12 mouse cellular contexts compared by ENCODE assay signal in the genomic region with DNA sequence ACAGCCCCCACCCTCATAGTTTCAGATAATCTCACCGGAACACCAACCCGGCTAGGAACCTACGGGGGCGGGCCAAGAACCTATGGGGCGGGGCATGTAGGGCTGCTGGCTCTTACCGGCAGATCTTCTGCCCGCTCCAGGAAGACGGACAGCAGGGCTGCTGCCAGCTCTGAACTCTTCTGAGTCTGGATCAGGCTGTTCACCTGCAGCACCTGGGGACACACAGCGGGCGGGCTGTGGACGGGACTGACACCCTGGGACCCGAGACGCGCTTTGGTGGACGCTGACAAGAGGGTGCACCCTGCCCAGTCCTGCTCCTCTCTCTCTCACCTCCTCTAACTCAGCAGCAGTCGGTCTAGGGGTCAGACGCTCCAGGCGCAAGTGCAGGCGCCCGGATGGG. TPM values are rescaled to one million over a fixed set of nuclear protein-coding genes. Genes with fewer than 3 reads are reported as not detected.
DNase-seq lines count a peak whose midpoint lies in the region; ATAC-seq and TF ChIP-seq lines count a peak whose summit lies in the region.
"Had no signal": no experiment of that assay in that cellular context is flagged by ENCODE, and none has a peak within 500 bp of the region (broad histone marks: within the 10 kb centered on the region; RNA-seq: fewer than 3 reads in every experiment).

No protein-coding gene starts in this region.

- no peaks in the 10 kb centered on the region for H3K9me3 ChIP-seq in hindbrain, embryonic 12.5 days (replicated peaks)
- H3K9me3 ChIP-seq in hindbrain, embryonic 13.5 days: no peaks in the 10 kb centered on the region
- no peaks in the 10 kb centered on the region for H3K9me3 ChIP-seq in E14TG2a.4 (ENCODE audit: low read length)
- H3K9me3 ChIP-seq in limb, embryonic 13.5 days: no peaks in the 10 kb centered on the region
- H3K9me3 ChIP-seq: neural tube, embryonic 13.5 days had no signal

- H3K4me3 ChIP-seq in hindbrain, embryonic 12.5 days: no peak overlapping the region
- H3K4me3 ChIP-seq in hindbrain, embryonic 13.5 days: no peak overlapping the region
- H3K4me3 ChIP-seq in E14TG2a.4 (replicated peaks; ENCODE audit: low read length): peak overlapping the region; percentile 65
- H3K4me3 ChIP-seq in limb, embryonic 13.5 days: peak overlapping the region; percentile 16
- no peak overlapping the region for H3K4me3 ChIP-seq in left cerebral cortex, adult 2 months
- H3K4me3 ChIP-seq: neural tube, embryonic 13.5 days had no signal

- no peak overlapping the region for H3K9ac ChIP-seq in hindbrain, embryonic 12.5 days
- no peak overlapping the region for H3K9ac ChIP-seq in hindbrain, embryonic 13.5 days
- H3K9ac ChIP-seq in limb, embryonic 13.5 days: peak overlapping the region; percentile 50; the same call in 1 of the 2 replicates
- H3K9ac ChIP-seq: neural tube, embryonic 13.5 days had no signal

- peak; percentile 51 for DNase-seq in R1 (ENCODE audit: low read depth, low spot score)
- DNase-seq in left cerebral cortex, adult 2 months (ENCODE audit: extremely low spot score in 1 of 2, low spot score in 2 of 2): no peak
- DNase-seq in left cerebral cortex, adult 8-10 months (ENCODE audit: low spot score in 2 of 2): no peak
- DNase-seq: adrenal gland, adult 8-10 months; gastrocnemius, postnatal 36 days; kidney, postnatal 10 days; lung, postnatal 4 days had no signal

- 18% methylated on average over 20 of the region's 20 CpGs for WGBS in hindbrain, embryonic 12.5 days
- 22% methylated on average over 20 of the region's 20 CpGs for WGBS in hindbrain, embryonic 13.5 days
- 14% methylated on average over 20 of the region's 20 CpGs for WGBS in limb, embryonic 13.5 days

- peak overlapping the region; percentile 25 for H3K4me2 ChIP-seq in hindbrain, embryonic 12.5 days (replicated peaks)
- H3K4me2 ChIP-seq in hindbrain, embryonic 13.5 days: no peak overlapping the region
- peak overlapping the region; percentile 42 for H3K4me2 ChIP-seq in limb, embryonic 13.5 days (replicated peaks)
- H3K4me2 ChIP-seq: neural tube, embryonic 13.5 days had no signal

- no peak overlapping the region for H3K27ac ChIP-seq in hindbrain, embryonic 12.5 days
- H3K27ac ChIP-seq in hindbrain, embryonic 13.5 days: no peak overlapping the region
- H3K27ac ChIP-seq in limb, embryonic 13.5 days: no peak overlapping the region
- H3K27ac ChIP-seq in left cerebral cortex, adult 2 months: no peak overlapping the region
- H3K27ac ChIP-seq: neural tube, embryonic 13.5 days had no signal

- H3K27me3 ChIP-seq in hindbrain, embryonic 12.5 days: peaks cover 40% of the 10 kb centered on the region
- peaks cover 40% of the 10 kb centered on the region for H3K27me3 ChIP-seq in hindbrain, embryonic 13.5 days
- H3K27me3 ChIP-seq in E14TG2a.4 (ENCODE audit: insufficient read depth, low read length): no peaks in the 10 kb centered on the region
- H3K27me3 ChIP-seq in limb, embryonic 13.5 days: peaks cover 45% of the 10 kb centered on the region

- no peak for ATAC-seq in hindbrain, embryonic 12.5 days (ENCODE audit: low FRiP score)
- no peak for ATAC-seq in hindbrain, embryonic 13.5 days (ENCODE audit: low FRiP score)
- no peak for ATAC-seq in limb, embryonic 13.5 days (ENCODE audit: low FRiP score, low read depth)

- intact Hi-C loops in left cerebral cortex, adult 2 months (cut with DNase I): no loop called here

- H3K36me3 ChIP-seq in hindbrain, embryonic 12.5 days: peaks cover 40% of the 10 kb centered on the region
- H3K36me3 ChIP-seq in hindbrain, embryonic 13.5 days: peaks cover 57% of the 10 kb centered on the region
- peaks cover 98% of the 10 kb centered on the region for H3K36me3 ChIP-seq in E14TG2a.4 (ENCODE audit: insufficient read depth, low read length)
- H3K36me3 ChIP-seq in limb, embryonic 13.5 days: peaks cover 76% of the 10 kb centered on the region

- no peaks in the 10 kb centered on the region for H3K4me1 ChIP-seq in hindbrain, embryonic 12.5 days
- no peaks in the 10 kb centered on the region for H3K4me1 ChIP-seq in hindbrain, embryonic 13.5 days (replicated peaks)
- H3K4me1 ChIP-seq in E14TG2a.4 (replicated peaks; ENCODE audit: low read depth, low read length): peaks cover 44% of the 10 kb centered on the region
- no peaks in the 10 kb centered on the region for H3K4me1 ChIP-seq in limb, embryonic 13.5 days
- H3K4me1 ChIP-seq: neural tube, embryonic 13.5 days had no signal

- no peak for TF ChIP-seq CTCF in E14TG2a.4 (conservative IDR thresholded peaks at IDR 0.05; ENCODE audit: low read length)
- no peak for TF ChIP-seq CTCF in left cerebral cortex, adult 2 months (IDR thresholded peaks at IDR 0.05)

RNA-seq across cellular contexts. Expression of a gene that starts 9.6 kb away (rescaled TPM):
- 28.9 and 30.9 TPM in 2 replicates for polyA plus RNA-seq in hindbrain, embryonic 12.5 days (2016; fragmentation: Nextera tagmentation; extraction: Ambion mirVana)
- 16.4 and 17.6 TPM in 2 replicates for polyA plus RNA-seq in hindbrain, embryonic 13.5 days (2015; fragmentation: Nextera tagmentation; extraction: Ambion mirVana)
- 24.0 and 28.0 TPM in 2 replicates for polyA plus RNA-seq in limb, embryonic 13.5 days (2015; fragmentation: Nextera tagmentation; extraction: Ambion mirVana)
- total RNA-seq in left cerebral cortex, adult 2 months (2021): 10 to 100 TPM; 10.2 to 10.4 TPM
- 10 to 100 TPM; 11.9 to 13.7 (median 12.8) TPM for total RNA-seq in left cerebral cortex, adult 8-10 months (2022)

RNA-seq across cellular contexts. Expression of a gene that starts 17.5 kb away (rescaled TPM):
- 2.9 and 3.3 TPM in 2 replicates for polyA plus RNA-seq in hindbrain, embryonic 12.5 days (2016; fragmentation: Nextera tagmentation; extraction: Ambion mirVana)
- polyA plus RNA-seq in hindbrain, embryonic 13.5 days (2015; fragmentation: Nextera tagmentation; extraction: Ambion mirVana): 4.1 and 4.2 TPM in 2 replicates
- polyA plus RNA-seq in limb, embryonic 13.5 days (2015; fragmentation: Nextera tagmentation; extraction: Ambion mirVana): 4.7 and 5.0 TPM in 2 replicates
- 10 to 100 TPM; 30.7 to 32.9 TPM for total RNA-seq in left cerebral cortex, adult 2 months (2021)
- total RNA-seq in left cerebral cortex, adult 8-10 months (2022): 10 to 100 TPM; 29.9 to 33.3 (median 32.4) TPM

RNA-seq across cellular contexts. Expression of a gene that starts 22.1 kb away (rescaled TPM):
- polyA plus RNA-seq in hindbrain, embryonic 12.5 days (2016; fragmentation: Nextera tagmentation; extraction: Ambion mirVana): 836 and 860 TPM in 2 replicates
- polyA plus RNA-seq in hindbrain, embryonic 13.5 days (2015; fragmentation: Nextera tagmentation; extraction: Ambion mirVana): 933 and 943 TPM in 2 replicates
- 1,077 and 1,101 TPM in 2 replicates for polyA plus RNA-seq in limb, embryonic 13.5 days (2015; fragmentation: Nextera tagmentation; extraction: Ambion mirVana)
- total RNA-seq in left cerebral cortex, adult 2 months (2021): 100 to 1,000 TPM; 555 to 562 TPM
- 100 to 1,000 TPM; 555 to 620 (median 586) TPM for total RNA-seq in left cerebral cortex, adult 8-10 months (2022)

RNA-seq across cellular contexts. Expression of a gene that starts 31.5 kb away (rescaled TPM):
- 20.8 TPM in 2 replicates for polyA plus RNA-seq in hindbrain, embryonic 12.5 days (2016; fragmentation: Nextera tagmentation; extraction: Ambion mirVana)
- polyA plus RNA-seq in hindbrain, embryonic 13.5 days (2015; fragmentation: Nextera tagmentation; extraction: Ambion mirVana): 19.7 and 20.9 TPM in 2 replicates
- polyA plus RNA-seq in limb, embryonic 13.5 days (2015; fragmentation: Nextera tagmentation; extraction: Ambion mirVana): 16.4 and 17.3 TPM in 2 replicates
- 10 to 100 TPM; 12.4 to 15.7 TPM for total RNA-seq in left cerebral cortex, adult 2 months (2021)
- 10 to 100 TPM; 11.7 to 16.1 (median 14.8) TPM for total RNA-seq in left cerebral cortex, adult 8-10 months (2022)

RNA-seq across cellular contexts. Expression of a gene that starts 33.1 kb away (rescaled TPM):
- polyA plus RNA-seq in hindbrain, embryonic 12.5 days (2016; fragmentation: Nextera tagmentation; extraction: Ambion mirVana): 2,172 and 2,716 TPM in 2 replicates
- 2,639 and 2,680 TPM in 2 replicates for polyA plus RNA-seq in hindbrain, embryonic 13.5 days (2015; fragmentation: Nextera tagmentation; extraction: Ambion mirVana)
- 3,677 and 3,933 TPM in 2 replicates for polyA plus RNA-seq in limb, embryonic 13.5 days (2015; fragmentation: Nextera tagmentation; extraction: Ambion mirVana)
- 1,000 to 10,000 TPM; 1,506 to 1,537 TPM for total RNA-seq in left cerebral cortex, adult 2 months (2021)
- total RNA-seq in left cerebral cortex, adult 8-10 months (2022): 1,000 to 10,000 TPM; 1,345 to 1,743 (median 1,563) TPM

Comparison
In these comparisons a context has a peak if more than half of its experiments do, and no peak if none do; other contexts are left out.
1. H3K4me3 ChIP-seq: peak in E14TG2a.4 (single experiment) and limb, embryonic 13.5 days (single experiment); none in hindbrain, embryonic 12.5 days (single experiment), hindbrain, embryonic 13.5 days (single experiment) and left cerebral cortex, adult 2 months (single experiment).